Mouse (Mus musculus) forebrain, embryonic 16.5 days (tissue): ENCODE measurements at regions not wholly inside any gene's neighbourhood (a gene's known extent, or its start where the extent isn't known, plus 50 kb on each side); places are given as distances from the start of the nearest gene placed in this dataset.

Experiments
- ATAC-seq: fragments of 200-750 bp; cut with Nextera tagmentation; 2 replicates; pipeline ENCODE4 v1.8.0; 2017; ENCODE audit warnings: mild to moderate bottlenecking, moderate library complexity
- H3K27ac ChIP-seq: fragments of 300-500 bp; sonication (generic); 2 replicates; pipeline ENCODE4 v1.5.1; 2014; ENCODE audit warnings: low read length, control low read depth
- H3K27me3 ChIP-seq: fragments of 300-500 bp; sonication (generic); replicated peaks from 2 replicates; pipeline ENCODE4 v1.6.1; 2014; ENCODE audit warnings: low read length; ENCODE audit not compliant: control insufficient read depth, insufficient read depth
- H3K36me3 ChIP-seq: fragments of 300-500 bp; sonication (generic); 2 replicates; pipeline ENCODE4 v1.6.1; 2014; ENCODE audit not compliant: control insufficient read depth, insufficient read depth
- H3K4me1 ChIP-seq: fragments of 300-500 bp; sonication (generic); replicated peaks from 2 replicates; pipeline ENCODE4 v1.6.1; 2014; ENCODE audit warnings: low read length; ENCODE audit not compliant: control insufficient read depth, insufficient read depth
- H3K4me2 ChIP-seq: fragments of 300-500 bp; sonication (generic); 2 replicates; pipeline ENCODE4 v1.6.1; 2014; ENCODE audit warnings: mild to moderate bottlenecking, low read length, control low read depth
- H3K4me3 ChIP-seq: fragments of 300-500 bp; sonication (generic); replicated peaks from 2 replicates; pipeline ENCODE4 v1.5.1; 2014; ENCODE audit warnings: mild to moderate bottlenecking, low read length, control low read depth
- H3K9ac ChIP-seq: fragments of 300-500 bp; sonication (generic); replicated peaks from 2 replicates; pipeline ENCODE4 v1.6.1; 2014; ENCODE audit warnings: low read depth, low read length, control low read depth
- H3K9me3 ChIP-seq: fragments of 300-500 bp; sonication (generic); 2 replicates; pipeline ENCODE4 v1.6.1; 2016; ENCODE audit warnings: low read length; ENCODE audit not compliant: control insufficient read depth
- WGBS: fragments of 180-500 bp; shearing (Covaris S2); extraction: QIAGEN DNeasy Blood & Tissue Kit; methylation state at CpG from one replicate; pipeline ENCODE4 v1.1.7; 2014; 5-methylcytosine and 5-hydroxymethylcytosine counted together

DNA sequence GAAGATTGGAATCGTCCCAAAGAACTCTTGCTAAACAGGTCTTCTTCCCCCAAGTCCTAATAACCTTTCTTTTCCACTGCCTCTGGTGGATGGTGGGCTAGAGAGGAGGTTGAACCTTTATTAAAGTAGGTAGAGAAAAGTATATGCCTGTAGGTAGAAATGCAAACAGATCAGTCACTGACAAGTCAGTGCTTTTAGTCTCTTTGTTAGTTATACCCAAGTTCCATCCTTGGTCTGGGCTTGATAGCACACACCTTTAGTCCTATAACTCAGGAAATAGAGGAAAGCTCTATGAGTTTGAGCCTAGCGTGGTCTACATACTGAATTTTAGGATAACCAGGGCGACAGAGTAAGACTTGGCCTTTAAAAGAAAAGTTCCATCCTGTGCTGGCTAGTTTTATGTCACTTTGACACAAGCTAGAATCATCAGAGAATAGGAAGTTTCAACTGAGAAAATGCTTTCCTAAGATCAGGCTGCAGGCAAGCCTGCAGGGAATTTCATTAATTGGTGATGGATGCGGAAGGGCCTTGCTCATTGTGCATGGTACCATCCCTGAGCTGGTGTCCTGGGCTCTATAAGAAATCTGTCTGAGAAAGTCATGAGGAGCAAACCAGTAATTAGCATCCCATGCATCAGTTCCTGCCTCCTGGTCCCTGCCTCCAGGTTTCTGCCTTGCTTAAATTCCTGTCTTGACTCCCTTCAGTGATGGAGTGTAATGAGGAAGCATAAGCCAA, 94.7 kb upstream of the Cpsf6 start:
- H3K27ac ChIP-seq: no peak overlapping the region
- peaks cover 4% of the 10 kb centered on the region; the same call in 1 of the 2 replicates for H3K4me1 ChIP-seq
- H3K4me3 ChIP-seq: no peak overlapping the region
- WGBS: 94% methylated on average over 4 of the region's 4 CpGs
- ATAC-seq: no peak
- no peaks in the 10 kb centered on the region for H3K36me3 ChIP-seq
- H3K4me2 ChIP-seq: no peak overlapping the region
- H3K9ac ChIP-seq: no peak overlapping the region
- H3K9me3 ChIP-seq: 0 out of 2 replicates have a peak, but pooled peaks cover 4% of the 10 kb centered on the region
- H3K27me3 ChIP-seq: no peaks in the 10 kb centered on the region

GRCm38 (mm10) chr10:117473471-117473870, 93.7 kb upstream of the Cpsf6 start:
- WGBS: 90% methylated on average over 4 of the region's 4 CpGs
- H3K4me2 ChIP-seq: no peak overlapping the region
- no peak overlapping the region for H3K4me3 ChIP-seq
- H3K9ac ChIP-seq: no peak overlapping the region
- H3K36me3 ChIP-seq: no peaks in the 10 kb centered on the region
- no peak overlapping the region for H3K27ac ChIP-seq
- no peak for ATAC-seq
- H3K27me3 ChIP-seq: no peaks in the 10 kb centered on the region
- peaks cover 4% of the 10 kb centered on the region; the same call in 1 of the 2 replicates for H3K4me1 ChIP-seq
- H3K9me3 ChIP-seq: 0 out of 2 replicates have a peak, but pooled peaks cover 4% of the 10 kb centered on the region

DNA sequence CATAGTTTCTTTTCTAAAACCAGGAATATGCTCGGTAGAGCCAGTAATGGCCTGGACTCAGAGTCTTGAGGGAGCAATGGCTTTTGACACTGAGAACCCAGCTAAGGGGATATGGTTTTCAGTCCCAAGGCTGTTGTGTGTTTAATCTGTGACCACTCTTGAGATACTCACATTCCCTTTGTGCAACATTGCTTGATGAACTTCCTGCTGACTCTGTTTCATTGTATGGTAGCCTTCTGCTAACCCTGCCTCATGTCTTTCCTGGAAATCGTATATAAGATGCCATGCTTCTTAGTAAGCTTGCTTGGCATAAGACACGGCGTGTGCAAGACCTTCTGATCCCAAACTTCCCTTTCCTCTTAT, 92.7 kb upstream of the Cpsf6 start:
- ATAC-seq: no peak
- Histone ChIP-seq H3K36me3 (no peaks in the 10 kb centered on the region), H3K27ac (no peak overlapping the region), H3K4me1 (no peaks in the 10 kb centered on the region), H3K4me3 (no peak overlapping the region), H3K9ac (no peak overlapping the region), H3K27me3 (no peaks in the 10 kb centered on the region), H3K4me2 (no peak overlapping the region), H3K9me3 (0 out of 2 replicates have a peak, but pooled peaks cover 4% of the 10 kb centered on the region)
- 92% methylated on average over 4 of the region's 4 CpGs for WGBS

GRCm38 (mm10) chr10:117471818-117472567, 92.2 kb upstream of the Cpsf6 start:
- WGBS: 70% methylated on average over 11 of the region's 11 CpGs
- H3K4me3 ChIP-seq: no peak overlapping the region
- H3K9ac ChIP-seq: no peak overlapping the region
- no peaks in the 10 kb centered on the region for H3K4me1 ChIP-seq
- H3K9me3 ChIP-seq: 0 out of 2 replicates have a peak, but pooled peaks cover 4% of the 10 kb centered on the region
- H3K36me3 ChIP-seq: no peaks in the 10 kb centered on the region
- H3K27ac ChIP-seq: no peak overlapping the region
- H3K27me3 ChIP-seq: no peaks in the 10 kb centered on the region
- ATAC-seq: no peak
- H3K4me2 ChIP-seq: no peak overlapping the region

DNA sequence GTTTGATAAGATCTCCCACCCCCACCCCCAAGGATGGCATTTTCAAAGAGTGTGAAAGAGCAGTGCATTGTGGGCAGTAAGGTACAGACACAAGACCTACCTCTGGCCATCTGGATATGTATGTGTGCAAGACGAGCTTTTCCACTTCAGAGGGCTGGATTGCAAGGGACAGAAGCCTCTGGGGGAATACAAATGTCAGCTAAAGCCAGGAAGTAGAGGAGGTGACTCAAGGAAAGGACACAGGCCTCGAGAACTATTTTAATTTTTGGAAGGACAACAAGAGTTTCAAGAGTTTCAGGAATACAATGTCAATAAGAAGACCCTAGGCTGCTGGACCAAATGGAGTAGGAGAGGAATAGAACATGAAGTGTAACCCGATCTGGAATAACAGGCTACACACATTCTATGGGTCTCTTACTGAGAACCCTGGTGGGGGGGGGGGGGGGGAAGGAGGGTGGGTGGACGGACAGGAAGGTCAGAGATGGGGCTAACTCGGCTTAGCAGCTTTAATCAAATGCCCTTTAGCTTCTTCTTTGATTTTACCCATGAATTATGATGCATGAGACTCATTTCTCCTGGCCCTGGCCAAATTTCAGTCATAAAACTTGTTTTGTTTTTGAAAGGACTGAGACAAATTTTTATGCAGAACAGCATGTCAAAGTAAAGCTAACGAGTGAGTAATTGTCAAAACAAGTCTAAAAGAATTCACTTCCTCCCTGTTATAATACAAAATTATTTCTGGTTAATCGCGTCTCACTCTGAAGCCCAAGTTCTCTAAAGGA, 91.4 kb upstream of the Cpsf6 start:
- ATAC-seq: no peak
- H3K4me3 ChIP-seq: no peak overlapping the region
- H3K27me3 ChIP-seq: no peaks in the 10 kb centered on the region
- no peak overlapping the region for H3K27ac ChIP-seq
- H3K4me2 ChIP-seq: no peak overlapping the region
- no peak overlapping the region for H3K9ac ChIP-seq
- H3K9me3 ChIP-seq: 0 out of 2 replicates have a peak, but pooled peaks cover 4% of the 10 kb centered on the region
- WGBS: 39% methylated on average over 8 of the region's 8 CpGs
- H3K4me1 ChIP-seq: no peaks in the 10 kb centered on the region
- H3K36me3 ChIP-seq: no peaks in the 10 kb centered on the region

- WGBS: 91% methylated on average over 2 of the region's 2 CpGs
- Histone ChIP-seq H3K9ac (no peak overlapping the region), H3K36me3 (no peaks in the 10 kb centered on the region), H3K9me3 (0 out of 2 replicates have a peak, but pooled peaks cover 4% of the 10 kb centered on the region), H3K4me3 (no peak overlapping the region), H3K4me1 (no peaks in the 10 kb centered on the region), H3K4me2 (no peak overlapping the region), H3K27me3 (no peaks in the 10 kb centered on the region), H3K27ac (no peak overlapping the region)
- ATAC-seq: no peak
Observed at GRCm38 (mm10) chr10:117470481-117470880, 90.7 kb upstream of the Cpsf6 start.

DNA sequence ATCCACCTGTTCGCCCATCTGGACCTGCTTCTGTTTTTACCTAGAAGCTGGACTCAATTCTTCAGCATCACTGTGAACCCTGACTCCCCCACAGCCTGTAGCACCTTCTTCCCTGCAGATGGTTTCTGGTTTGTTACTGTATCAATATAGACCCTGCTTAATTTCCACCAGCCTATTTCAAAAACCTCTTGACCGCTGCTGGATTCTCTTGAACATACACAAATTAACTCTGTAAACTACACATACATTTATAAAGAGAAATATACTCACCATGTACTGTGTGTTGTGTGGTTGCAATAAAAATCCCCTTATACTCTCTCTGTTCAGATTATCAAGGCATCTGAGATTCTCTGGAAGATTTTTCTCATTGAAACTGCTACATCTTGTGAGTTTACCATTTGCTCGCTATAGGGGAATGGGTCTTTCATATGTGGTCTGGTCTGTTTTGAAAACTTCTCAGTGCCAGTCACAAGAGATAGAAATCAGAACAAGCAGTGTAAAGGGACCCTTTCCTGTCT, 89.8 kb upstream of the Cpsf6 start:
- Histone ChIP-seq H3K4me2 (no peak overlapping the region), H3K36me3 (no peaks in the 10 kb centered on the region), H3K27me3 (no peaks in the 10 kb centered on the region), H3K9ac (no peak overlapping the region), H3K27ac (no peak overlapping the region), H3K4me1 (no peaks in the 10 kb centered on the region), H3K4me3 (no peak overlapping the region), H3K9me3 (0 out of 2 replicates have a peak, but pooled peaks cover 4% of the 10 kb centered on the region)
- no peak for ATAC-seq
- 86% methylated on average over 3 of the region's 3 CpGs for WGBS

GRCm38 (mm10) chr10:117468931-117469572, 89.2 kb upstream of the Cpsf6 start:
- Histone ChIP-seq H3K4me2 (no peak overlapping the region), H3K9ac (no peak overlapping the region), H3K9me3 (0 out of 2 replicates have a peak, but pooled peaks cover under 1% of the 10 kb centered on the region), H3K27me3 (no peaks in the 10 kb centered on the region), H3K4me3 (no peak overlapping the region), H3K4me1 (no peaks in the 10 kb centered on the region), H3K27ac (no peak overlapping the region), H3K36me3 (no peaks in the 10 kb centered on the region)
- ATAC-seq: no peak
- 97% methylated on average over 3 of the region's 3 CpGs for WGBS
